Mouse (Mus musculus): ENCODE data around the gene Gm5150. TPM values are rescaled to one million over a fixed set of nuclear protein-coding genes. Genes with fewer than 3 reads are reported as not detected.
"Not testable (repeated sequence)": the region's sequence is repeated elsewhere in the genome, so short reads cannot be mapped to it uniquely, and the experiment has no call there.

The Gm5150 gene
- polyA plus RNA-seq (2012; ENCODE audit: insufficient read depth, insufficient read length, low replicate concordance, missing spikeins), result not detected in 2 replicates

DNA sequence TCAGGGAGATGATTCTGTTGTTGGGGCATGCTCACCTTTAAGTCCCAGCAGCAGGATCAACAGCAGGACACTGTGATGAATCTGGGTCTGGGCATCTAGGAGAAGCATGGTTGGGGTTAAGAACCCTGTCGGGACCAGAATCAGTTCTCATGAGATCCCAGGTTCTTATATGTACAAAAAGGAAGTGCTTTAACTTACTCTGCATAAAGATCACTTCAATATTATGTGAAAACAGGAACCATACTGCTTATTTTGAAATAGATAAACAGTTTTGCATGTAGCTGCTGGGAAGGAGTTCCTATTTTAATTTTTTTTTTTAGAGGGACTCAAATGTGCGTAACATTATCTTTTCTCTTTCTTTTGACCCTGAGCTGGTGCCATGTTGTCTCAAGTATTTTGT, at the start of gene Gm5150:
Gene Gm5150, minus strand, starts transcription at position 223 of the 400 bp plus-strand sequence.
- 88% methylated on average over 2 of the region's 2 CpGs for WGBS
- H3K4me3 ChIP-seq (ENCODE audit: insufficient read depth, low read depth, low read length), result no peak within 1 kb of the TSS
- TF ChIP-seq CTCF (IDR thresholded peaks at IDR 0.05; ENCODE audit: insufficient read depth, low read depth, low read length) (no peak), POLR2A (IDR thresholded peaks at IDR 0.05; ENCODE audit: insufficient read depth, low read depth, low read length) (no peak)
- no peaks in the 10 kb centered on the region for H3K4me1 ChIP-seq (ENCODE audit: control insufficient read depth, insufficient read depth, low read length)
- no peak within 1 kb of the TSS for H3K27ac ChIP-seq (ENCODE audit: insufficient read depth, low read depth, low read length)

DNA sequence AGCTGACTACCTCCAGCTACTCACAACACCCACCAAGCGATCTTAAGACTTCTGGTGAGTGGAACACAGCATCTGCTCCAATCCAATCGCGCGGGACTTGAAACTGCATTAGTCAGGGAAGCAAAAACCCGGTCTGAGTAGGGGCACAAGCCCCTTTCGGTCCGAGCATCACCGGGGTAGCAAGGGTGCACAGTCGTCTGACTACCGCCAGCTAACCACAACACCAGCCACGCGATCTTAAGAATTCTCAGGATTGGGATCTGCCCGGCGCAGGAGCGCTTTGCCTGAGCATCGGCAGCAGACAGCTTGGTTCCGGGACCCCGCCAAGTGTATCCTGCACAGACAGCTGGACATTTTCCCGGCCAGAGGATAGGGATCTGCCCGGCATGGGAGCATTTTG, 45.5 kb upstream of the Gm5150 start:
- not testable (repeated sequence) for H3K4me1 ChIP-seq (ENCODE audit: control insufficient read depth, insufficient read depth, low read length); H3K27ac ChIP-seq (ENCODE audit: insufficient read depth, low read depth, low read length); H3K4me3 ChIP-seq (ENCODE audit: insufficient read depth, low read depth, low read length)
- 86% methylated on average over 20 of the region's 20 CpGs for WGBS

DNA sequence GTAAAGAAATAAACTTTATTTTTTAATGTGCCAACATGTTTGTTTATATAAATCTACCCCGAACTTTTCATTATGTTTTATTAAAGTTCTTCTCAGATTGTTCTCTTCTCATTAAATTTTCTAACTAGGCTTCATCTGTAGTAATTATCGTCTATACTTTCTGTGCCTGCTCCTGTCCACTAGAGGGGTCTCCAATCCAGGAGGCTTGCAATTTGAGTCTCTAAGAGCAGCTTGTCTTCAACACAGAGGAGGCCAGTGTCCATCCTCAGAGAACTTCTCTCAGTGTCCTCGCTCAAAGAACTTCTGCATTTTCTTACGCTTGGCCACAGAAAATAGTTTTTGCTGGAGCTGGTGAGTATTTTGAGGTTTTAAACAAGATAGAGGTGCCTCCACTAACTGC, 41.1 kb upstream of the Gm5150 start:
- Histone ChIP-seq H3K27ac (ENCODE audit: insufficient read depth, low read depth, low read length) (no peak overlapping the region), H3K4me1 (ENCODE audit: control insufficient read depth, insufficient read depth, low read length) (no peaks in the 10 kb centered on the region), H3K4me3 (ENCODE audit: insufficient read depth, low read depth, low read length) (no peak overlapping the region)
- TF ChIP-seq CTCF (IDR thresholded peaks at IDR 0.05; ENCODE audit: insufficient read depth, low read depth, low read length), result no peak
- no peak for TF ChIP-seq POLR2A (IDR thresholded peaks at IDR 0.05; ENCODE audit: insufficient read depth, low read depth, low read length)
- 65% methylated on average over 4 of the region's 4 CpGs for WGBS

DNA sequence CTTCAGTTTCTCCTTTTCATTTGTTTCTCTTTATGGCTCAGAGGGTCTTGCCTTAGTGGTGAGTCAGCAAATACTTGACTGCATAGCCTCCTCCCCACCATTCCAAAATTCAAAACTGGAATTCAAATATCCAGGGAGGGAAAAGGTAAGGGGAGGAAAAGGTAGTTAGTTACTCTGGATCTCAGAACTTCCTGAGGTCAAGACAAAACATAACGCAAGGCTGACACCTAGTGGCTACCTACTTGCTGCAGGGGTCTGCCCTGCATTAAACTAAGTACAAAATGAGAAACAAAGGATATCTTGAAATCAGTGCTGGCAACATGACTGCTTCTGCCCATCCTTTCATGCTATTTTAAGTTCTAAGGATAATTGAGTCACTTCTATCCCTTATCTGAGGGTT, 37.1 kb upstream of the Gm5150 start:
- WGBS, result 11% methylated on average over 1 of the region's 1 CpGs
- TF ChIP-seq POLR2A (IDR thresholded peaks at IDR 0.05; ENCODE audit: insufficient read depth, low read depth, low read length) (no peak), CTCF (IDR thresholded peaks at IDR 0.05; ENCODE audit: insufficient read depth, low read depth, low read length) (no peak)
- H3K27ac ChIP-seq (ENCODE audit: insufficient read depth, low read depth, low read length), result no peak overlapping the region

DNA sequence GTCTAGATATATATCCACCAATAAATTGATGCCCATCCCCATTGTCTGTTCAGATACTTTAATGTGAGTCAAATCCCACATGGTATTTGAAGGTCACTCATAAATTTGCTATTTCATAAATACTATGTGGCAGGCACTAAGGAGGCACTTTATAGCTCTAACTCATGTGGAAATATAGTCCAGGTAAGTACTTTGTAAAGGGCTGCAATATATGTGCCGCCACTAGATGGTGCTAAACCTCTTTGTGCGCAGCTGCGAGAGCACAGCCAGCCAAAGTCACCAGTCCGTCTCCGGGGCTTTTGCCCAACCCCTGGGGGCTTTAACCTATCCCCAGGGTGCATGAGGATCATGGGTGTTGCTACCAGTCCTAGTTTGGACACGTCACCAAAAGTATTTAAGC, 18.8 kb upstream of the Gm5150 start:
- 7% methylated on average over 6 of the region's 6 CpGs for WGBS
- H3K4me3 ChIP-seq (ENCODE audit: insufficient read depth, low read depth, low read length); H3K4me1 ChIP-seq (ENCODE audit: control insufficient read depth, insufficient read depth, low read length); H3K27ac ChIP-seq (ENCODE audit: insufficient read depth, low read depth, low read length): not testable (repeated sequence)

More for the DNA sequence above, 37.1 kb upstream of the Gm5150 start:
- H3K4me1 ChIP-seq (ENCODE audit: control insufficient read depth, insufficient read depth, low read length), result no peaks in the 10 kb centered on the region
- H3K4me3 ChIP-seq (ENCODE audit: insufficient read depth, low read depth, low read length), result no peak overlapping the region

DNA sequence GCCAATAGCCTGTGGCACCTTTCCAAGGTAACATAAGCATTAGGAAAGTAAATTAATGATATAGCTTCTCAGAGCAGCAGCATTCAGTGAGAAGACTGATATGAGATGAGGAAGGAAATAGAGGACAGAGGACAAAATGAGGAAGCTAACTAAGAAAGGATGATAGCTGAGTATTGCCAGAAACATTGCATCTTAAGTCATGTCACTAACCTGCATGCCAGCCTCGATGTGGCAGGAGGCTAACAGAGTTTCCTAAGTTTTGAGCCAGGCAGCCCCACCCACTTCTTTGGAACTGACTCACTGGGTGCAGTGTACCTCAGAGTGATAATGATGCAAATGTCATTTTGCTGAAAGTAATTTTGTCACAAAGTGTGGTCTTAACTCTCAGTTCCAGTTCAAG, 16.0 kb upstream of the Gm5150 start:
- TF ChIP-seq POLR2A (IDR thresholded peaks at IDR 0.05; ENCODE audit: insufficient read depth, low read depth, low read length) (no peak), CTCF (IDR thresholded peaks at IDR 0.05; ENCODE audit: insufficient read depth, low read depth, low read length) (no peak)
- H3K27ac ChIP-seq (ENCODE audit: insufficient read depth, low read depth, low read length), result no peak overlapping the region
- WGBS, result 51% methylated on average over 1 of the region's 1 CpGs

DNA sequence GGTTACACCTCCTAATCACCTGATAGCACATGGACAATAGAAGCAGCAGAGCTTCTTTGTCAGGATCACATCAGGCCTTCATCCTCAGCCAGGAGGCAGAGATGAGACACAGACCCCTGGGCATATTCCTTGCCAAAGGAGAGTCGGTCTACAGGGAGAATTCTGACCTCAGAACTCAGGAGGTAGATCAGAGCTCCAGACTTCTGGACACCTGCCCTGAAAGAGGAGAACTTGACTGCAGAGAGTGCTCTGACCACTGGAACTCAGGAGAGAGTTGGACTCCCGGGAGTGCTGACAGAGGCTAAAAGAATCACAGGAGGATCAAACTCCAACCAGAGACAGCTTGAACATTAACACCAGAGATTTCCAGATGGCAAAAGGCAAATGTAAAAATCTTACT, 8.2 kb upstream of the Gm5150 start:
- H3K4me1 ChIP-seq (ENCODE audit: control insufficient read depth, insufficient read depth, low read length); H3K27ac ChIP-seq (ENCODE audit: insufficient read depth, low read depth, low read length); H3K4me3 ChIP-seq (ENCODE audit: insufficient read depth, low read depth, low read length): not testable (repeated sequence)
- WGBS, result 87% methylated on average over 2 of the region's 2 CpGs

More for the DNA sequence above, 16.0 kb upstream of the Gm5150 start:
- Histone ChIP-seq H3K4me1 (ENCODE audit: control insufficient read depth, insufficient read depth, low read length) (no peaks in the 10 kb centered on the region), H3K4me3 (ENCODE audit: insufficient read depth, low read depth, low read length) (no peak overlapping the region)

DNA sequence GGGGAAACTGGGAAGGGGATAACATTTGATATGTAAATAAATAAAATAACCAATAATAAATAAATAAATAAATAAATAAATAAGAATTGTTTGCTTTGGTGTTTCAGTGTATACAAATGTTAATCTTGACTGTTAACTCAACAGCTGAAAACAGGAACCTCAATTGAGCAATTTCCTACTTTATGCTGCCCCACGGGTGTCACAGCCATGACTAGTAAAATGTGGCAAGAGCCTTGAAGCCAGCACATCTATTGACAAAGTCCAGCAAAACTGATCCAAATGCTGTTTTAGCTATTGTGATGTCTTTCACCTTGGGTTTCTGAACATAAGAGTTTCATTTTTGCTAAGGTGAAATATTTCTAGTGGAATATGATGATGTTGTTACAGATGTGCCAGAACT, 1.6 kb upstream of the Gm5150 start:
- Histone ChIP-seq H3K27ac (ENCODE audit: insufficient read depth, low read depth, low read length) (no peak overlapping the region), H3K4me3 (ENCODE audit: insufficient read depth, low read depth, low read length) (no peak overlapping the region), H3K4me1 (ENCODE audit: control insufficient read depth, insufficient read depth, low read length) (no peaks in the 10 kb centered on the region)
- TF ChIP-seq POLR2A (IDR thresholded peaks at IDR 0.05; ENCODE audit: insufficient read depth, low read depth, low read length) (no peak), CTCF (IDR thresholded peaks at IDR 0.05; ENCODE audit: insufficient read depth, low read depth, low read length) (no peak)
- 77% methylated on average over 1 of the region's 1 CpGs for WGBS

DNA sequence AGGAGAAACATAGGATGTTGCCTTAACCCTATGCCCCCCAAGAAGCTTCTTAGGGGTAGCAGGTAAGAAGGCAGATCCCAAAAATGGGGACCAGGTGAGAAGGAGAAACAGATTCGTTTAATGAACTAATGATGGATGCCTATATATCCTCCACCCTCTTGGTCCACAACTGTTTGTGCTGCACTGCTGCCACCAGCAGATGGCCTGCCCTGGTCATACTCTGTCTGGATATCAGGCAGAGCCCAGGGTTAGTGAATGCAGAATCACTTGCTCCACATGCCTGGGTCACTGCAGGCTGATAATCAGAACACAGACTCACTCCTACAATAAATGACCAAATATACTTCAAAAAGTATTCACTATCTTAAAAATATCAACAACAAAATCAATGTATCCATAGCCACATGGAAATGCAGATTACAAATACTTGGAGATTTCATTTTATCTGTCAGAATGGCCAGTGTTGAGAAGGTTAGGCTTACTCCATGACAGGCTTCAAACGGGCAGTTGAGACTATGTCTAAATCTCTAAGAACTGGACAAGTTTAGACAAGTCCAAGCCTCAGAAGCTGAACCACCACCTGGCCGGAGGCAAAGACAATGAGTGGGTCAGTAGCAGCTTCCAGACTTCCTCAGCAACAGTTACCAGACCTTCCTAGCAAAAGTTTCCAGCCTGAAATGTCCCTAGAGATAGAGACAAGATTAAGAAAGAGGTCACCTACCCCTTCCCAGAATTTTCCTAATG, 2.2 kb downstream of the Gm5150 start:
- Histone ChIP-seq H3K27ac (ENCODE audit: insufficient read depth, low read depth, low read length) (no peak overlapping the region), H3K4me1 (ENCODE audit: control insufficient read depth, insufficient read depth, low read length) (no peaks in the 10 kb centered on the region), H3K4me3 (ENCODE audit: insufficient read depth, low read depth, low read length) (no peak overlapping the region)
- 83% methylated on average over 3 of the region's 3 CpGs for WGBS
- no peak for TF ChIP-seq CTCF (IDR thresholded peaks at IDR 0.05; ENCODE audit: insufficient read depth, low read depth, low read length)
- no peak for TF ChIP-seq POLR2A (IDR thresholded peaks at IDR 0.05; ENCODE audit: insufficient read depth, low read depth, low read length)

DNA sequence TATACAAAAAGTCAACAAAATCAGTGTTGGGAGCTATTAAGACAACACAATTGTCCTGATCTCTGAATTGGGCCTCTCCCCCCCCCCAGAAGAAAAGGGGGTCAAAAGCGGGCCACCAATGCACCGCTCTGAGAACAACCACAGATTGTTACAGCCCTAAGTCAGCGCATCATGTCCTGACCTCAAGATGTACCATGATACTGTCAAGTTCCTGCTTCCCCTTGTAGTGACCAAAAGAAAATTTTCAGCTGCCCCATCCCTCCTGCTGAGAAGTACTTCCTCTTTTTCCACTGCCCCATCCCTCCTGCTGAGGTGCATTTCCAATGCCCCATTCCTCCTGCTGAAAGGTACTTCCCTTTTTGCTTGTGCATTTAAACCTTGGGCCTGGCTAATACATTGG, 6.8 kb downstream of the Gm5150 start:
- H3K4me1 ChIP-seq (ENCODE audit: control insufficient read depth, insufficient read depth, low read length); H3K27ac ChIP-seq (ENCODE audit: insufficient read depth, low read depth, low read length); H3K4me3 ChIP-seq (ENCODE audit: insufficient read depth, low read depth, low read length): not testable (repeated sequence)
- WGBS, result 99% methylated on average over 3 of the region's 3 CpGs

Data from olfactory bulb, adult 2 months (tissue).